Mouse (Mus musculus) left cerebral cortex, adult 18-20 months (tissue): ENCODE measurements at regions not wholly inside any gene's neighbourhood (a gene's known extent, or its start where the extent isn't known, plus 50 kb on each side); places are given as distances from the start of the nearest gene placed in this dataset.

Source experiments
- DNase-seq, 2 experiments: peaks; one replicate each; pipeline ENCODE4 v3.0.0; 2021 to 2022; ENCODE audit warnings: low spot score in 2 of 2, mixed read lengths in 1 of 2

GRCm38 (mm10) chr1:177615609-177616008, 114.0 kb upstream of the 1700016C15Rik start:
- DNase-seq = no peak

- no peak for DNase-seq
These were observed 113.0 kb upstream of the 1700016C15Rik start for GRCm38 (mm10) chr1:177616335-177617239.

GRCm38 (mm10) chr1:177620501-177621099, 109.0 kb upstream of the 1700016C15Rik start:
- no peak for DNase-seq

- DNase-seq = no peak
These were observed 107.6 kb upstream of the 1700016C15Rik start for GRCm38 (mm10) chr1:177621854-177622590.

GRCm38 (mm10) chr1:177623304-177623726, 106.3 kb upstream of the 1700016C15Rik start:
- DNase-seq = no peak

- DNase-seq = no peak
These were observed 105.9 kb upstream of the 1700016C15Rik start for GRCm38 (mm10) chr1:177623735-177624134.

GRCm38 (mm10) chr1:177627814-177628213, 101.8 kb upstream of the 1700016C15Rik start:
- DNase-seq = no peak

GRCm38 (mm10) chr1:177633966-177634602, 95.5 kb upstream of the 1700016C15Rik start:
- DNase-seq = no peak

- no peak for DNase-seq
These were observed 92.6 kb upstream of the 1700016C15Rik start for GRCm38 (mm10) chr1:177637061-177637460.

- DNase-seq = no peak
These were observed 91.2 kb upstream of the 1700016C15Rik start for GRCm38 (mm10) chr1:177638381-177638780.

- peak; percentile 22 to 30 for DNase-seq
These were observed 89.4 kb upstream of the 1700016C15Rik start for GRCm38 (mm10) chr1:177639931-177640846.

GRCm38 (mm10) chr1:177642712-177643467, 86.7 kb upstream of the 1700016C15Rik start:
- no peak for DNase-seq

GRCm38 (mm10) chr1:177643662-177644061, 86.0 kb upstream of the 1700016C15Rik start:
- DNase-seq = no peak

- no peak for DNase-seq
These were observed 85.4 kb upstream of the 1700016C15Rik start for GRCm38 (mm10) chr1:177644214-177644613.

- no peak for DNase-seq
These were observed 84.3 kb upstream of the 1700016C15Rik start for GRCm38 (mm10) chr1:177645327-177645726.

GRCm38 (mm10) chr1:177645897-177646535, 83.6 kb upstream of the 1700016C15Rik start:
- no peak for DNase-seq

GRCm38 (mm10) chr1:177647876-177648275, 81.7 kb upstream of the 1700016C15Rik start:
- no peak for DNase-seq

GRCm38 (mm10) chr1:177648974-177649373, 80.6 kb upstream of the 1700016C15Rik start:
- no peak for DNase-seq

GRCm38 (mm10) chr1:177651219-177651618, 78.4 kb upstream of the 1700016C15Rik start:
- no peak for DNase-seq
